Mouse (Mus musculus) bone marrow, adult 2 months (tissue): ENCODE results near the gene Ccdc40. TPM values are rescaled to one million over a fixed set of nuclear protein-coding genes. Genes with fewer than 3 reads are reported as not detected.
"Not testable (repeated sequence)": the region's sequence is repeated elsewhere in the genome, so short reads cannot be mapped to it uniquely, and the experiment has no call there.

Experiments
- H3K27ac ChIP-seq: fragments of 200-500 bp; 2 replicates; pipeline ENCODE4 v1.5.1; 2012; ENCODE audit warnings: low read depth, mild to moderate bottlenecking, control low read depth, inconsistent platforms, low read length; ENCODE audit not compliant: control insufficient read depth, poor library complexity, insufficient read depth
- H3K4me1 ChIP-seq: fragments of 200-500 bp; 2 replicates; pipeline ENCODE4 v1.6.1; 2011; ENCODE audit warnings: low read length; ENCODE audit not compliant: control insufficient read depth, insufficient read depth
- H3K4me3 ChIP-seq: fragments of 200-500 bp; replicated peaks from 2 replicates; pipeline ENCODE3; 2011; ENCODE audit warnings: mild to moderate bottlenecking, low read depth, low read length, control low read depth; ENCODE audit not compliant: control insufficient read depth
- CTCF ChIP-seq: fragments of 200-500 bp; IDR thresholded peaks from 2 replicates; pipeline ENCODE4 v1.5.1; 2011; ENCODE audit warnings: low read length, control low read depth; ENCODE audit not compliant: control insufficient read depth, insufficient read depth
- POLR2A ChIP-seq: fragments of 200-500 bp; IDR thresholded peaks from 2 replicates; pipeline ENCODE4 v1.6.1; 2011; ENCODE audit warnings: low read depth, mild to moderate bottlenecking, control low read depth, low read length, borderline replicate concordance; ENCODE audit not compliant: control insufficient read depth
- WGBS: fragments of 180-500 bp; shearing (Covaris S2); methylation state at CpG from one replicate; pipeline ENCODE4 v1.1.7; 2018; 5-methylcytosine and 5-hydroxymethylcytosine counted together
- polyA plus RNA-seq: library from polyadenylated mRNA; stranded (reverse); fragments of >200 nt; gene quantifications from 2 replicates; pipeline ENCODE4 v1.2.4, GENCODE M21; 2011; ENCODE audit warnings: low replicate concordance; ENCODE audit not compliant: missing spikeins, insufficient read depth, insufficient read length

Gene Ccdc40
- polyA plus RNA-seq, 1 experiment = 0.90 TPM

DNA sequence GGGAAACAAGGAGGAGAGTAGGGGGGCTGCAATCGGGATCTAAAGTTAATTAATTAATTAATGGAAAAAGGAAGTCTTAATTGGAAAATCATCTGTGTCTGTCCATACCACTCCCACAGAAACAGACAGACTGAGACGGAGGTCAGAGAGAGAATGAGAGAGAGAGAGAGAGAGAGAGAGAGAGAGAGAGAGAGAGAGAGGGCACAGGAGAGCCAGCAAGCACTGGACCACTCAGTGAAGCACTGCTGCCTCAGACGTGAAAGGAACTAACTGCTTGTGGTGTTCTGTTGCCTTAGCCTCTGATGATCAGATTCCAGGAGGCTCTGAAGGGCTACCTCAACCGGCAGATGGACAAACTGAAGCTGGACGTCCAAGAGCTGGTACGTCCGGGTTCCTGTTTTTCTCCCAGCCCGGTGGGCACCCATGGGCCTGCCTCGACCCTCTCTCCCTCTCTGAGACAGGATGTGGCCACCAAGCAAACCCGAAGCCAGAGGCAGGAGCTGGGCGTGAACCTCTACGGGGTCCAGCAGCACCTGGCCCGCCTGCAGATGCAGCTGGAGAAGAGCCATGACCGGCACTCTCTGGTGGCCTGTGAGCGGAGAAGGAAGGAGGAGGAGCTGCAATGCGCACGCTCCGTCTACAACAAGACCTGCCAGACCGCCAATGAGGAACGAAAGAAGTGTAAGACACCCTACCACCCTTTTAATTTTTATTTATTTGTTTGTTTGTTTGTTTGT is 9.4 kb downstream of the Ccdc40 start:
- WGBS = 3% methylated on average over 20 of the region's 20 CpGs
- Histone ChIP-seq H3K4me3 (peak overlapping the region; percentile 65), H3K27ac (peak overlapping the region; percentile 40; the same call in 1 of the 2 replicates), H3K4me1 (0 out of 2 replicates have a peak, but pooled peaks cover 2% of the 10 kb centered on the region)
- TF ChIP-seq CTCF = no peak
- peak; percentile 58; the same call in 1 of the 2 replicates for TF ChIP-seq POLR2A

DNA sequence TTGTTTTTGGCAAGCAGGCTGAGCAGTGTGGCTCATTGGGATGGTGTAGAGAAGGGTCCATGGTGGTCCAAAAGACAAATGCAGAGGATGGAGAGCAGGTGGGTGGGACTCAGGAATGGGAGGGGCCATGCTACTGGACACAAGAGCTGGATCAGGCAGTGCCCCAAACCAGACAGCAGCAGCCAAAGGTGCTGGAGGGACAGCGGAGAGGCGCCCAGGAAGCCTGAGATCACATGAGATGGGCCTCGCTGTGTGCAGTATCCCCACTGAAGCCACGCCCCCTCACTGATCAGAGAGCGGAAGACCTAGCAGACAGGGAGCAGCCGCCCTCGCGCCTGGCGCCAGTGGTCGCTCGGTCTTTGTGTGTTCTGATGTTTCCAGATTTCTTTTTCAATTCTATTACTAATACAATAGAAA is 9.9 kb downstream of the Ccdc40 start:
- WGBS = 3% methylated on average over 11 of the region's 11 CpGs
- no peak overlapping the region for H3K27ac ChIP-seq
- H3K4me3 ChIP-seq = peak overlapping the region; percentile 65
- TF ChIP-seq POLR2A (no peak), CTCF (no peak)
- 0 out of 2 replicates have a peak, but pooled peaks cover 2% of the 10 kb centered on the region for H3K4me1 ChIP-seq

DNA sequence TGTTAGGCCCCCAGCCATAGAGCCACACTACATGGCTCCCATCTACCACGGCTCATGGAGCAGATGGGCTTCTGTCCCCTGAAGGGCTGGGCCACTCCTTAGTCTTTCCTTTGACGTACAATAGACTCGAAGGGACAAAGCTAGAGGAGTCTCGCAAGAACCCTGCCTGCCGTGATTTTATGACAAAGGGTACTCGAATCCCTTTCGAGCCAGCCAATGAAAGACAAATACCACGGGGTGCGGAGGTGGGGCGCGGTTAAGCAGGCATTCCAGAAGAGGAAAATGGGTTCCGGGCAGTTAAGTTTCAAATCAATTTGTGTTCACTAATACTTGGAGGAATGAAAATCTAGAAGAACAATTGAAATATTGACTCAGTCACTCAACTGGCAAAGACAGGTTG is 11.1 kb downstream of the Ccdc40 start:
- Histone ChIP-seq H3K27ac (no peak overlapping the region), H3K4me1 (0 out of 2 replicates have a peak, but pooled peaks cover 2% of the 10 kb centered on the region), H3K4me3 (no peak overlapping the region)
- TF ChIP-seq POLR2A (no peak), CTCF (no peak)
- 92% methylated on average over 12 of the region's 12 CpGs for WGBS

DNA sequence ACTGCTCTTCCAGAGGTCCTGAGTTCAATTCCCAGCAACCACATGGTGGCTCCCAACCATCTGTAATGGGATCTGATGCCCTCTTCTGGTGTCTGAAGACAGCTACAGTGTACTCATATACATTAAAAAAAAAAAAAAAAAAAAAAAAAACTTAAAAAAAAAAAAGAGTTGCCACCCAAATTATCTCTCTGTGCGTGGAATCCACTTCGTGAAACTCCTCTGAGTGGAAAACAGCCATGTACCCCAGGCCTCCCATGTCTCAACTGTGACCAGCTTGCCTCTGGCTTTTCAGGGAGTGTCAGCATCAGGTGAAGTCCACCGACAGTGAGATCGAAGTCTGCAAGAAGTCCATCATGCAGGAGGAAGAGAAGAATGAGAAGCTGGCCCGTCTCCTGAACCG is 17.2 kb downstream of the Ccdc40 start:
- H3K4me1 ChIP-seq, H3K27ac ChIP-seq, H3K4me3 ChIP-seq: not testable (repeated sequence)
- 70% methylated on average over 6 of the region's 6 CpGs for WGBS

DNA sequence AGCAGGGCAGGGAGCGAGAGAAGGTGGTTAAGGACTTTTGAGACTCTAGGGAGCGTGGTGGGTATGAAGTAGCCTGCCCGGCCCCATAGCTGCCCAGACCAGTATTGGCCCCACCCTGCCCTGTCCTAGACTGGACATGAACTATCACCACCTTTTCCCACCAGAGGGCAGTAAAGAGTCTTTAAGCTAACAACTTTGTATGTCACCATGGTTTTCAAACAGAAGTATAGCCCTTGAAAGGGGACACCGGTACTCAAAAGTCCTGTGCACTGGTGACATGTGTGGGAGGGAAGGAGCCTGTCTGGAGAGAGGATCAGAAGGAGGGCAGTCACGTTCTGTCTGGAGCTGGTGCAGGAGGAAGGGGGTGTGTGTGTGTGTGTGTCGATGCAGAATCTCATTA is 20.6 kb downstream of the Ccdc40 start:
- Histone ChIP-seq H3K4me1 (no peaks in the 10 kb centered on the region), H3K27ac (no peak overlapping the region), H3K4me3 (no peak overlapping the region)
- no peak for TF ChIP-seq POLR2A
- peak; percentile 28; the same call in 1 of the 2 replicates for TF ChIP-seq CTCF
- WGBS = 31% methylated on average over 6 of the region's 6 CpGs

DNA sequence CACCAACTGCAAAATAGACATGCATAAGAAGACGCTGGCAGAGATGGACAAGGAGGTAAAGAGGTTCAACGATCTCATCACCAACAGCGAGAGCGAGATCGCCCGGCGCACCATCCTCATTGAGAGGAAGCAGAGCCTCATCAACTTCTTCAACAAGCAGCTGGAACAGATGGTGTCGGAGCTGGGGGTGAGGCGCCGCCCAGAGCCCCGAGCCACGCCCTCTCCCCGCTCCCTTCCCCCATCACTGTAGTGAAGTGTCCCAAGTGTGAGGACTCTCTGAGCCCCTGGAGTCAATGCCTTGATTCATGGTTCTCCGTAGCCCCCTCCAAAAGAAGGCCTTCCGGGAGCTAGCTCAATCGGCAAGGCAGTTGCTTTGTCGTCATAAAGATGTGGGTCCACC is 22.6 kb downstream of the Ccdc40 start:
- WGBS = 77% methylated on average over 17 of the region's 17 CpGs
- H3K27ac ChIP-seq = no peak overlapping the region
- no peaks in the 10 kb centered on the region for H3K4me1 ChIP-seq
- H3K4me3 ChIP-seq = no peak overlapping the region
- TF ChIP-seq CTCF (no peak), POLR2A (no peak)

DNA sequence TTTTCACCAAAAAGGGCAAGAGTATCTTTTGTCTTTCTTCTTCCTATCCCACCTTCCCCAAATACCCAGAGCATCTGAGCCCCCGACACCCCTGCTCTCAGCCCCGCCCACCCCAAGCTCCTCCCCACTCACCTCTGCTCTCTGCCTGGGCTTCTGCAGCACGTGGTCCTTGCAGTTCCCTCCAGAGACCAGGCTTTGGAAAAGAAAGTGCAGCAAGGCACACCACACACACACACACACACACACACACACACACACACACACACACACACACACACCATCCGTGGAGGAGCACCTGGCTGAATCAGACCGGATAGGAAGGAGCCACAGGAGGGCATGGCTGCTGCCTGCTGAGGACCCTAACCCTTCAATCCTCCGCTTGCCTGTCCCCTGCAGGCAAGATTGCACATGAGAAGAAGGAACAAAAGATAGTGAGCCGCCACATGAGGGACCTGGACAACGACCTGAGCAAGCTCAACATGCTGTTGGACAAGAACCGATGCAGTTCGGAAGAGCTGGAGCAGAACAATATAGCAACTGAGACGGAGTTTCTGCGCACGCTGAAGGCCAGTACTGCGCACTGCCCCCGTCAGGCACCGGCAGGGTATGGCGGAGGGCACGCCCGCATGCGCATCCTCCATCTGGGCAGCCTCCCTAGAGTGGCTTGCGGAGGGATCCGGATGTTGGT is 24.6 kb downstream of the Ccdc40 start:
- TF ChIP-seq POLR2A = no peak
- TF ChIP-seq CTCF = peak; percentile 50
- no peak overlapping the region for H3K4me3 ChIP-seq
- 3% methylated on average over 22 of the region's 22 CpGs for WGBS
- H3K27ac ChIP-seq = no peak overlapping the region
- H3K4me1 ChIP-seq = no peaks in the 10 kb centered on the region

DNA sequence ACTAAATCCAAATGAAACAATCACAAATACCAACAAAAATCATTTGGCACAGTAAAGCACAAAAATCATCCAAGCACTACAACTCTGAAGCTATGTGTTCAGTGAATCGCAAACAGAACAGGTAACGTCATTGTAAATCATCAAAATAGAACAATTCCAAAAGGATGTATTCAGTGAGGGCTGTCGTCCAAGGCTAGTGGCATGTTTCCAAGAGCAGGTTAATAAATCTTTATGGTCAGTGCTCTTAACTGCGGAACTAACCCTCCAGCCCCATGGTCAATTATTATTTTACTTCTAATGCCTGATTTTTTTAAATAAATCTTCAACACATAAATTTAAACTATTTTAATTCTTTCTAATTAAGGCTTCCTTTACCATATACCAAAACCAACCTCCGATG is 28.2 kb downstream of the Ccdc40 start:
- not testable (repeated sequence) for H3K4me3 ChIP-seq, H3K4me1 ChIP-seq, H3K27ac ChIP-seq
- 87% methylated on average over 5 of the region's 5 CpGs for WGBS
